Mouse (Mus musculus) CH12.LX (cell line): ENCODE results near the gene Plekha5. TPM values are rescaled to one million over a fixed set of nuclear protein-coding genes. Genes with fewer than 3 reads are reported as not detected.

Experiments
- DNase-seq: peaks from one replicate; pipeline ENCODE4 v3.0.0-alpha.2; 2013; ENCODE audit errors: extremely low read depth
- H3K27ac ChIP-seq: 2 replicates; pipeline ENCODE4 v1.5.1; 2012; ENCODE audit warnings: low read depth, mild to moderate bottlenecking, control low read depth, moderate library complexity; ENCODE audit not compliant: insufficient read depth
- H3K27me3 ChIP-seq: replicated peaks from 2 replicates; pipeline ENCODE3; 2012; ENCODE audit warnings: inconsistent platforms
- H3K36me3 ChIP-seq, 2 experiments: replicated peaks in 1 of 2; 2 replicates each; pipeline versions ENCODE3 to v1.6.1; 2012; ENCODE audit warnings: inconsistent platforms in 1 of 2, low read length in 1 of 2, mild to moderate bottlenecking in 1 of 2, mixed read lengths in 1 of 2, moderate library complexity in 1 of 2; ENCODE audit not compliant: control insufficient read depth in 1 of 2, insufficient read depth in 1 of 2
- H3K4me1 ChIP-seq, 2 experiments: 2 replicates each; pipeline ENCODE4 v1.6.1; 2012; ENCODE audit warnings: inconsistent platforms in 1 of 2, moderate library complexity in 1 of 2; ENCODE audit not compliant: insufficient read depth in 2 of 2, control insufficient read depth in 1 of 2
- H3K4me2 ChIP-seq: 2 replicates; pipeline ENCODE4 v1.6.1; 2012; ENCODE audit warnings: low read depth, mild to moderate bottlenecking, control low read depth; ENCODE audit not compliant: poor library complexity, insufficient read depth, severe bottlenecking
- H3K4me3 ChIP-seq, 3 experiments: fragments of 150-350 bp in 1 of 3; sonication (generic) in 1 of 3; replicated peaks in 1 of 3; 2 replicates each; pipeline versions ENCODE3 to v1.5.1; 2011 to 2012; ENCODE audit warnings: low read depth in 2 of 3, low read length in 2 of 3, mild to moderate bottlenecking in 2 of 3, moderate library complexity in 2 of 3, control low read depth in 1 of 3, improper control_type of control experiment in 1 of 3, inconsistent platforms in 1 of 3, mixed read lengths in 1 of 3; ENCODE audit not compliant: poor library complexity in 1 of 3
- H3K79me2 ChIP-seq: replicated peaks from 2 replicates; pipeline ENCODE4 v1.6.1; 2012; ENCODE audit warnings: mild to moderate bottlenecking, moderate library complexity; ENCODE audit not compliant: control insufficient read depth, poor library complexity, insufficient read depth, severe bottlenecking; ENCODE audit errors: extremely low read depth
- H3K9ac ChIP-seq: 2 replicates; pipeline ENCODE4 v1.6.1; 2012; ENCODE audit warnings: low read depth, mild to moderate bottlenecking, control low read depth, moderate library complexity; ENCODE audit not compliant: insufficient read depth
- H3K9me3 ChIP-seq: replicated peaks from 2 replicates; pipeline ENCODE3; 2012; ENCODE audit warnings: low read length, inconsistent platforms, mixed read lengths
- BHLHE40 ChIP-seq: IDR thresholded peaks from 2 replicates; pipeline ENCODE4 v1.6.1; 2011; ENCODE audit warnings: mild to moderate bottlenecking, low read depth, low read length, improper control_type of control experiment
- CHD2 ChIP-seq: IDR thresholded peaks from 2 replicates; pipeline ENCODE4 v1.6.1; 2011; ENCODE audit warnings: low read length, improper control_type of control experiment
- E2F4 ChIP-seq: IDR thresholded peaks from 2 replicates; pipeline ENCODE4 v1.6.1; 2011; ENCODE audit warnings: low read depth, low read length, improper control_type of control experiment; ENCODE audit not compliant: insufficient replicate concordance
- ELF1 ChIP-seq: IDR thresholded peaks from 2 replicates; pipeline ENCODE4 v1.6.1; 2014; ENCODE audit warnings: low read depth, mild to moderate bottlenecking, inconsistent platforms, low read length, improper control_type of control experiment
- EP300 ChIP-seq: IDR thresholded peaks from 2 replicates; pipeline ENCODE4 v1.6.1; 2011; ENCODE audit warnings: low read length, improper control_type of control experiment
- ETS1 ChIP-seq: conservative IDR thresholded peaks from 2 replicates; pipeline ENCODE4 v1.6.1; 2012; ENCODE audit warnings: low read depth, mild to moderate bottlenecking, inconsistent platforms, low read length, improper control_type of control experiment, moderate library complexity
- JUN ChIP-seq: IDR thresholded peaks from 2 replicates; pipeline ENCODE4 v1.6.1; 2011; ENCODE audit warnings: low read depth, mild to moderate bottlenecking, low read length, improper control_type of control experiment, moderate library complexity; ENCODE audit not compliant: insufficient read depth
- JUND ChIP-seq: conservative IDR thresholded peaks from 2 replicates; pipeline ENCODE4 v1.6.1; 2011; ENCODE audit warnings: low read depth, low read length, improper control_type of control experiment
- KAT2A ChIP-seq: IDR thresholded peaks from 2 replicates; pipeline ENCODE4 v1.6.1; 2012; ENCODE audit warnings: low read length, improper control_type of control experiment, inconsistent platforms; ENCODE audit not compliant: insufficient replicate concordance
- MAFK ChIP-seq: IDR thresholded peaks from 2 replicates; pipeline ENCODE4 v1.6.1; 2011; ENCODE audit warnings: low read length, improper control_type of control experiment; ENCODE audit not compliant: insufficient replicate concordance
- MAX ChIP-seq: IDR thresholded peaks from 2 replicates; pipeline ENCODE4 v1.6.1; 2011; ENCODE audit warnings: low read length, improper control_type of control experiment
- MAZ ChIP-seq: IDR thresholded peaks from 2 replicates; pipeline ENCODE4 v1.6.1; 2012; ENCODE audit warnings: low read depth, mild to moderate bottlenecking, inconsistent platforms, low read length, improper control_type of control experiment, moderate library complexity
- MEF2A ChIP-seq: IDR thresholded peaks from 2 replicates; pipeline ENCODE4 v1.6.1; 2014; ENCODE audit warnings: low read depth, mild to moderate bottlenecking, inconsistent platforms, low read length, improper control_type of control experiment, borderline replicate concordance
- NELFE ChIP-seq: IDR thresholded peaks from 2 replicates; pipeline ENCODE4 v1.6.1; 2011; ENCODE audit warnings: low read depth, low read length, improper control_type of control experiment
- NRF1 ChIP-seq: IDR thresholded peaks from 2 replicates; pipeline ENCODE4 v1.6.1; 2014; ENCODE audit warnings: low read depth, mild to moderate bottlenecking, inconsistent platforms, low read length, improper control_type of control experiment, moderate library complexity
- PAX5 ChIP-seq: IDR thresholded peaks from 2 replicates; pipeline ENCODE4 v1.6.1; 2012; ENCODE audit warnings: low read length, inconsistent platforms, mixed read lengths
- TBP ChIP-seq: conservative IDR thresholded peaks from 2 replicates; pipeline ENCODE4 v1.6.1; 2011; ENCODE audit warnings: low read depth, low read length, improper control_type of control experiment
- UBTF ChIP-seq: IDR thresholded peaks from 2 replicates; pipeline ENCODE4 v1.6.1; 2012; ENCODE audit warnings: low read depth, mild to moderate bottlenecking, inconsistent platforms, low read length, improper control_type of control experiment, moderate library complexity
- ZMIZ1 ChIP-seq: IDR thresholded peaks from 2 replicates; pipeline ENCODE4 v1.6.1; 2012; ENCODE audit warnings: low read depth, mild to moderate bottlenecking, inconsistent platforms, low read length, improper control_type of control experiment
- dilution Hi-C: fragments of 300-500 bp; cut with MboI; formaldehyde crosslinking; loops from 2 replicates; pipeline ENCODE4 v1.14.3; 2020; ENCODE audit warnings: low sequenced_read_pairs; ENCODE audit not compliant: extremely low pct_unique_long_range_greater_than_20kb, extremely low pct_ligation_motif_present
- in situ Hi-C: fragments of 300-500 bp; cut with MboI; formaldehyde crosslinking; loops from 3 replicates; pipeline ENCODE4 v1.14.3; 2019; ENCODE audit warnings: low sequenced_read_pairs, low pct_ligation_motif_present, low pct_unique_long_range_greater_than_20kb, mixed read lengths
- polyA plus RNA-seq: library from polyadenylated mRNA; unstranded; fragments of >175 nt; gene quantifications from 2 replicates; pipeline ENCODE4 v1.2.1, GENCODE M21; 2012; ENCODE audit warnings: low read depth; ENCODE audit not compliant: insufficient read length
- total RNA-seq, 2 experiments: library from RNA; depleted of rRNA; stranded (reverse); fragments of 300-350 nt in 1 of 2; fragments of >200 nt in 1 of 2; gene quantifications; 2 replicates each; pipeline ENCODE4 v1.2.3; 2012 to 2014

Plekha5 gene
- total and polyA plus RNA-seq, 3 experiments = 0.12 to 0.38 (median 0.27) TPM

- DNase-seq = no peak
- no peak overlapping the region for H3K9ac ChIP-seq
- no peak overlapping the region for H3K4me3 ChIP-seq
- dilution Hi-C loops (no loop called here), in situ Hi-C loops (no loop called here)
- no peaks in the 10 kb centered on the region for H3K36me3 ChIP-seq
- no peak overlapping the region for H3K4me2 ChIP-seq
- no peaks in the 10 kb centered on the region for H3K79me2 ChIP-seq
- H3K27ac ChIP-seq = no peak overlapping the region
- H3K9me3 ChIP-seq = no peaks in the 10 kb centered on the region
- TF ChIP-seq ELF1 (no peak), JUND (no peak)
- no peaks in the 10 kb centered on the region for H3K27me3 ChIP-seq
- H3K4me1 ChIP-seq = peaks cover 11 to 25% of the 10 kb centered on the region in 2 experiments
These were observed 186.3 kb downstream of the Plekha5 start for GRCm38 (mm10) chr6:140610117-140610516.

- H3K4me2 ChIP-seq = no peak overlapping the region
- H3K4me3 ChIP-seq = no peak overlapping the region
- dilution Hi-C loops = no loop called here
- no peaks in the 10 kb centered on the region for H3K27me3 ChIP-seq
- no peak overlapping the region for H3K27ac ChIP-seq
- in situ Hi-C loops = no loop called here
- H3K9ac ChIP-seq = no peak overlapping the region
- DNase-seq = no peak
- no peaks in the 10 kb centered on the region for H3K79me2 ChIP-seq
- peaks cover 11 to 26% of the 10 kb centered on the region in 2 experiments for H3K4me1 ChIP-seq
- H3K36me3 ChIP-seq = no peaks in the 10 kb centered on the region
- H3K9me3 ChIP-seq = no peaks in the 10 kb centered on the region
- TF ChIP-seq EP300 = peak; percentile 8; the same call in 1 of the 2 replicates
- TF ChIP-seq MAX = no peak
These were observed 187.4 kb downstream of the Plekha5 start for GRCm38 (mm10) chr6:140611282-140611681.

GRCm38 (mm10) chr6:140611893-140612473, 188.1 kb downstream of the Plekha5 start:
- dilution Hi-C loops = no loop called here
- H3K27me3 ChIP-seq = no peaks in the 10 kb centered on the region

GRCm38 (mm10) chr6:140613822-140614221, 190.0 kb downstream of the Plekha5 start:
- Histone ChIP-seq H3K79me2 (no peaks in the 10 kb centered on the region), H3K27ac (no peak overlapping the region), H3K9me3 (no peaks in the 10 kb centered on the region), H3K36me3 (no peaks in the 10 kb centered on the region), H3K4me2 (peak overlapping the region; percentile 16; the same call in 1 of the 2 replicates), H3K4me1 (peaks cover 22 to 26% of the 10 kb centered on the region in 2 experiments), H3K9ac (no peak overlapping the region), H3K27me3 (no peaks in the 10 kb centered on the region), H3K4me3 (no peak overlapping the region)
- dilution Hi-C loops = no loop called here
- in situ Hi-C loops = no loop called here
- DNase-seq = peak; percentile 44
- no peak for TF ChIP-seq UBTF
- no peak for TF ChIP-seq MAFK
- no peak for TF ChIP-seq PAX5
- peak; percentile 31 for TF ChIP-seq BHLHE40
- TF ChIP-seq JUN = no peak
- TF ChIP-seq CHD2 = no peak
- TF ChIP-seq NELFE = no peak
- TF ChIP-seq MAZ = 0 out of 2 replicates have a peak, but pooled peaks have one; percentile 20
- no peak for TF ChIP-seq E2F4
- no peak for TF ChIP-seq NRF1
- no peak for TF ChIP-seq TBP
- TF ChIP-seq KAT2A = no peak
- 0 out of 2 replicates have a peak, but pooled peaks have one; percentile 22 for TF ChIP-seq MEF2A
- TF ChIP-seq JUND = no peak

More at GRCm38 (mm10) chr6:140611893-140612473, 188.1 kb downstream of the Plekha5 start:
- Histone ChIP-seq H3K27ac (no peak overlapping the region), H3K9me3 (no peaks in the 10 kb centered on the region), H3K79me2 (no peaks in the 10 kb centered on the region), H3K36me3 (no peaks in the 10 kb centered on the region), H3K9ac (no peak overlapping the region), H3K4me2 (no peak overlapping the region), H3K4me3 (no peak overlapping the region), H3K4me1 (peaks cover 11 to 26% of the 10 kb centered on the region in 2 experiments)
- DNase-seq = no peak
- TF ChIP-seq ZMIZ1 (no peak), ELF1 (no peak), ETS1 (no peak), BHLHE40 (peak; percentile 50)
- in situ Hi-C loops = no loop called here
